Mouse (Mus musculus): Measurements from ENCODE around the gene Hoxa13.

The Hoxa13 gene

GRCm38 (mm10) chr6:52260654-52261575 is at the start of gene Hoxa13:
TSS of gene Hoxa13 (minus strand) at chr6:52260880.
- no peak for DNase-seq

DNA sequence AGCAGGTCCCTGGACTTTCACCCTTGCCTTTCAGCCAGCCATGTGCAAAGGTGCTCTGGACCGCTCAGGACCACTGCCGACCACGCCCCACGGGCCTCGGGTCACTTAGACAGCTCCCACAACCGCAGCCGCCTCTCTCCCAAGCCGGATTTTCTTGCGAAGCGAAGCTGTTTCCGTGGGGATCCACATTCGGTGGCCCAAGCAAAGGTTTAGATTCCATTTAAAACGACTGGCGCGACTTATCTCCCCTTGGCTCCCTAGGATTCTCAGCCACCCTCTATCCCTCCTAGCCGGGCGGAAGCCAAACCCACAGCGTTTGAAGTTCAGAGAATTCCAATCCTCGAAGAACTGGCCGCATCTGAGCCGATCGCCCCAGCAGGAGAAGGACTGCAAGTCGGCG is 49.7 kb upstream of the Hoxa13 start:
- no peak for DNase-seq

DNA sequence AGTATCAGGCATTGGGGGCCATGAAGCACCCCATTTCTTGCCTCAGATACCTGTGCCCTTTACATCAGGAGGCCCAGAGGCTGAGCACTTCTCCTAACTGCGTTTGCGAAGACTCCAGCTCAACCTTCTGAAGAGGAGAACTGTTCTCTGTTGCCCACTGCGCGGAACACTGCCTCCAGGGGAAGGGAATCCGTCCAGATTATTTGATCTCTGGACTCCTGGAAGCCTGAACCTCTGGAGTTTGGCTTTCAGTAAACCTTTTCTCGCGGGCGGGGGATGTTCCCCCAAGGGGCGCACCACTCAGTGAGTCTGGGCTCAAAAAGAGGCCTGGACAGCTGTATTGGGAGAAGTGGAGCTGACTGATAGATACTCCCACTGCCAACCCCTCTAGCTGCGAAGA is 49.1 kb upstream of the Hoxa13 start:
- DNase-seq, result no peak

- no peak for DNase-seq
Measured at GRCm38 (mm10) chr6:52305877-52306389, 45.3 kb upstream of the Hoxa13 start.

DNA sequence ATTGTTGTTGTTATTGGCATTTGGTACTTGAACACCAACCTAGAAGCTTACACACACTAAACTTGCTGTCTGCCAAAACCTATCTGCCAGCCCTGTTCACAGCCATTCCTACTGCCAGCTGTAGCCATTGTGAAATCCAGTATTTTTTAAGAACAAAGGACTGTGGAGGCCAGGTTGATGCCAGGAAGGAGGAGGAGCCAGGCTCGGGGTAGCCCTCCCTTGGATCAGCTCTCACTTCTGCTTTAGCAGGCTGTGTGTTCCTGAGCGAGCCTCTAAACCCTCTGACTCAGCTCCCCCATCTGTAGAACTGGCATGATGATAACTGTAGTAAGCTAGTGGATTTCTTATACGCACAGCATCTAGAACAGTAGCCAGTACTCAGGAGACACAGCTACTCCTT is 42.7 kb upstream of the Hoxa13 start:
- no peak for DNase-seq

- no peak for DNase-seq
Measured at GRCm38 (mm10) chr6:52300806-52301205, 40.1 kb upstream of the Hoxa13 start.

DNA sequence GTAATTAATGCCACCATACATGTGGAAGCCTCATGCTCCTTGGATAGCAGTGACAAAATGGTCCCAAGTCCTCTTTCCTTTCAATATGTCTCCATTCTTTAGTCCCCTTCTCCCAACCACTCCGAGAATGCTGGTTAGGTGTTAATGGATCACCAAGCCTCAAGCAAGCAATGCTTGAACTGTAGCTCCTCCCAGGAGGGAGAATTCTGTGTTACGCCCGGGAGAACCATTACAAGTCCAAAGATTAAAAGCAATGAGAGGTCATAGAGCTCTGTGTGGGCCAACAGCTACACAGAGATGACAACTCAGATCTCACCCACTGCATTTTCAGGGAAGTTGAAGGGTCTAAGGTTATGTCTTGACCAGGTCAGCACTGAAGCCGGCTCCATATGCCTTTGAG is 37.8 kb upstream of the Hoxa13 start:
- DNase-seq, result no peak

DNA sequence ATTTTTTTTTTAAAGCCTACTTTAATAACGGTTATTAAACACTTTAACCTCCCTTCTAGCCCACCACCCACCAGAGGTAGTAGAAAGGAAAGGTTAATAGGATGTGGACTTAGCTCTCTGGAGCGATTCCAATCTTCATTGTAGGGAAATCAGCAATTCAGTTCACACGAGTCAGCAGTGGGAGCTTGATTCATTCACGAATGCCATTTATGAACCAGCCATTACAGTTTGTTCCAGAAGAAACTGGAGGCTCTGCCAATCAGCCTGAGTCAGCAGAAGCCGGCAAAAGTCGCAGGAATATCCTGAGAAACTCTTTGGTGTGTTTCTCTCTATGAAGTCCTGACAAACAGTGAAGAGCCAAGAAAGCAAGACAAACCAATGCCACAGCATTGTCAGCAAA is 33.9 kb upstream of the Hoxa13 start:
- no peak for DNase-seq

- DNase-seq, result no peak
Measured at GRCm38 (mm10) chr6:52292328-52292727, 31.6 kb upstream of the Hoxa13 start.

DNA sequence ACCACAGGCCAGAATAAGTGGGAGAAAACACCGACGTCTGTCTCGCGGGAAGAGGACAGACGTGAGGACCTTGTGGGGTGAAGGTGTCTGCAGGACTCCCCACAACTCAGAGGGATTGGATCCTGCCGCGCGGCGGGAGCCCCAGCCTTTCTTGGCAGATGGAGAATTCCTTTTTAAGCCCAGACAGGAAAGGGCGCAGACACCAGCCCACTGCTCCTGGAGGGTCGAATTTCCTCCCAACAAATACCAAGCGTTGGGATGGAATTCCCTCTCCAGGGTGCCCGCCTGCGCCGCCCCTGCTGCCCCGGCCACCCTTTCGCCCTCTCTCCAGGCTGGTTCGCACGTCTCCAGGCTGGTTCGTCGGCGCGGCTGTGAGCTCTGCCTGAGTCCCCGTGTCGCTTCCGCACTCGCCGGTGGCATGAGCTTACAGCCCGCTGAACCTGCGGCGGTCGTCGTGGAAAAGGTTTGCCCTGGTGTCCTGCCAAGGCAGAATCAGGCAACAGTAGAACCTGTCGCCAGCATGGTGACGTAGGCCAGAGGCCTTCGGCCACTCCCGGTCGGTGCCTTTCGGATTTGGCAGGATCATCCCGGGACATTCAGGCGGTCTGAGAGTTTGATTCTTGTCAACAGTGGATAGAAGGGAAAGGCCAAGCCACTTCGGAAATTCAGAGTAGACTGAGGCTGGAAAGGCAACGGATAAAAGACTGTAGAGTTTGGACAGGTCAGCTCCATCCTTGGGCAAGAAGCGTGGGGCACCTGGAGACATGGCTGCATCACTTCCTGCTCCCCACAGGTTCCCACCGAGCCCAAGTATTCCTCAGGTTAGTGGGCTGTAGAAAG is 30.6 kb upstream of the Hoxa13 start:
- DNase-seq, result no peak

DNA sequence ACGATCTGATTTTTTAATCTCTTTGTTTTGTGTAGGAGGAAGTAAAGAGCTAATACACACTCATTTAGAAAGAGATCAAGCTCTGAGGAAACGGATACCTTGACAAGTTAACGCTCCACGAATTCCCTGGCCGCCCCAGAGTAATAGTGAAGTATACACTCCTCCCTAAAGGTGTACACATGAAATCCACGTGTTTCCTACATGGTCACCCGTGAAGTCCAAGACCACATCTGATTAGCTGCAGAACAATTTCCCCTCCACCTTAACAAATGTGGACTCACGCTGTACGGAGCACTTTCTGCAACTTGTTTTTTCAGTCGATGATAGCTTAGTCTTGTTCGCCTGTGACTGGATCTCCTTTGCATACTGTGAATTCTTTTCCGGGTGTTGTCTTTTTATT is 29.5 kb upstream of the Hoxa13 start:
- no peak for DNase-seq

GRCm38 (mm10) chr6:52283896-52284295 is 23.2 kb upstream of the Hoxa13 start:
- no peak for DNase-seq

- no peak for DNase-seq
Measured at GRCm38 (mm10) chr6:52281084-52281483, 20.4 kb upstream of the Hoxa13 start.

DNA sequence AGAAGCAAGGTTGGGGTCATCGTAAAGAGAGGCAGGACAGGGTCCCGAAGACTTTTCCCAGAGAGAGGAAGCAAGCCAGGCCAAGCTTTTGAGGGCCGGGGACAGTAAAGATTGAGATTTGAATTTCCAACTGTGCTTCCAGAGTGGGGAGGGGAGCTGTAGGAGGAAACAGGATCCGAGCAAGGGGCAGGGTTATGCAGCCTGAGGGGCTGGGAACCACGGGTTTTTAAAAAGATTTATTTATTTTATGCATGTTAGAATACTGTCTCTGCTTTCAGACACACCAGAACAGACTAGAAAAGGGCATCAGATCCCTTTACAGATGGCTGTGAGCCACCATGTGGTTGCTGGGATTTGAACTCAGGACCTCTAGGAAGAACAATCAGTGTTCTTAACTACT is 16.2 kb upstream of the Hoxa13 start:
- DNase-seq, result no peak

DNA sequence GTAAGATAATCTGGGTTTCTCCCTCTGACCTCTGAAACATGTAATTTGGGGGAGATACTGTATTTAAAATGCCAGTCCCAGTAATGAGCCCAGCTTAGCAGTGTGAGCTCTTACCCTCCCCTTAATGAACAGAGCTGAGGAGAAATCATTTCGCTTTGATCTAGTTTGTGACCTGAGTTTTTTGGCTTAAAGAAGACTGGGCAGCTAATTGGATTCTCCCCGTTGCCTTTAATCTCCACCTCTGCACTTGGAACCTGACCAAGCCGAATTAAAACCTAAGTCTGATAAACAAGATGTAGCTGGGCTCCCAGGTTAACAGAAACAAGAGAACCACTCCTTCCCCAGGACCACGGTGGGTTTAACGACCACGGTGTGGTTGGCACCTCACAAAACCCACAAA is 15.7 kb upstream of the Hoxa13 start:
- no peak for DNase-seq

- DNase-seq, result no peak
Measured at GRCm38 (mm10) chr6:52275563-52276280, 15.0 kb upstream of the Hoxa13 start.

DNA sequence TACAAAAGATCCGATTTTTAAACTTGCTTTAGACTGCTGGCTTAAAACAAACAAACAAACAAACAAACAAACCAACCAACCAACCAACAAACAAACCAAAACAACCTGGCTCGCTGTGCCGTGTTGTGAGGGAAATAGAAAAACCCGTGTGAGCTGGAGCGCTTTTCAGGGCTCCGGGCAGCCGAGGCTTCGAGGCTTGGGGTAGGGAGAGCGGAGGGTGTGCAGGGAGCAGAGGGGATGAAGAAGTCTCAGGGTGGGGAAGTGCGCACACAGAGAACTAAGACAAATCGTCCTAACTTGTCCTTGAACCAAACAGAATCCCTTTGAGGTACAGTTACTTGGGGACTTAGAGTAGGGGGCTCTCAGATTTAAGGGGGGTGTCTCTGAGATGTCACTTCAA is 13.9 kb upstream of the Hoxa13 start:
- no peak for DNase-seq

DNA sequence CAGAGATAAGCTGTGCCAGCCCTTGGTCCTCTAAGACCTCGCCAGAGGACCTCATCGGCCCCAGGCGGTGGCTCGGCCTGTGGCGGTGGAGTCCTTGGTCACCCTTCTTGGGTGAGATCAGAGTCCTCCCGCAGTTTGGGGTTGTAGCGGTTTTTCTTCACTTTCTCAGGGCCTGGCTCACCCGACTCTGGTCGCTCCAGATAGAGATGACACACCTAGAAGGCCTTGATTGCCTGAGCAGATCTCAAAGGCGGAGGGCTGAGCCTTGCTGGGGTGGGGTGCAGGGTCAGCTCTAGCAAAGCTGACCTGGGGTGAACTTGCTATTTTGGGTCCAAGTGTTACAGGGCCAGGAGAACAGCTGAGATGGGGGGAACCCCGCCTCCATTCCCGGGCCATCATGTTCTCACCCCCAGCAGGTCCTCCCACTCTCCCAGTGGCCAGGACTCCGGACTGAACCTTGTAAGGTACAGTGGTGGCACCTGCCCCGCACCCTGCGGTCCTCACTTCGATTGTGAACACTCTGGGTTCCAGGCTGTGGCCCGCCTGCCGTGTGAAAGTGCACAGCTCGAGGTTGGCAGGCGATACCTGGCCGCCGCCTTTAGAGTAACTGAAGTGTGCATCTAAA is 13.1 kb upstream of the Hoxa13 start:
- DNase-seq, result no peak

- no peak for DNase-seq
Measured at GRCm38 (mm10) chr6:52272766-52273655, 12.3 kb upstream of the Hoxa13 start.

DNA sequence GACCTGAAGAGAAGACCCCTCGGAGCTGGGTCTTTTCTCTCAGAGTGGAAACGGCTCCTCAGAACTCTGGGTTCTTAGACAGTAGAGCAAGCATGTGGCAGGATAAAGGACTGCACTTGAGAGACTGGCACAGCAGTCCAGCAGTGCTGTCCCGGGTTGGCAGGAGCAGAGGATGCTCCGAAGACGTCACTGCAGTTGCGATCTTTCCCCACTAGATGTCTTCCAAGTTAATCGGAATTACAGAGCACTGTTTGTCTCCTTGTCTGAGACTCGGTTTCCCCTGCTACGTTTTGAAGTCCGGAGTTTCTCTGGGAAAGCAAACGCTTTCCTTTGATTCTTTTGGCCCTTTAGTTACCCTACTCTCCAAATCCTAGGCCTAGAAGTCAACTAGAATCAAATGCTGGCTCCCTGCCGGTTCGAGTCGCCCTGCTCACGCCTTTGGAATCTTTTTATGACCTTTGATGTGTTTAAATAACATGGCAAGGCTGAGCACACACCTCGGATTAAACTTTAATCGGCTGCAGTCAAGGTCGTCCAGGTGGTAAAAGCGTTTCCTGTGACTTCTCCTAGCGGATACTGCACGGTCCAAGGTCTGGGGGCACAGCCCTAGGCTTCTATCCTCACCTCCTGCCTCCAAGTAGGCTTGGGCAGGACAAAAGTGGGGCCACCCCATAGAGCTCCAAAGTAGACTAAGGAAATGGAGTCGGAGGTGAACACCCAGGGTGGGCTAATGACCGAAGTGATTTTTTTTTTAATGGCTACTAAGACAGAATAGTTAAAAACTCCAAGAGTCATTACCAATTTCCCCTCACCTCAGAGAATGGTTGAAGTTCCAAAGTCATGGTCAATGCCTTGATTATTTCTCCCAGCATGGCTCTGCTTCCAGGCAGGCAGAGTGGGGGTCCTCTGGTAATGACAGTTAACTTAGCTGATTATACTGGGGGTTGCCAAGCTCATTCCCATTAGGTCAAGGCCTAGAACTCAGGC is 10.1 kb upstream of the Hoxa13 start:
- DNase-seq, result peak; percentile 43
